Mouse (Mus musculus): ENCODE data around the gene Ecel1.

DNA sequence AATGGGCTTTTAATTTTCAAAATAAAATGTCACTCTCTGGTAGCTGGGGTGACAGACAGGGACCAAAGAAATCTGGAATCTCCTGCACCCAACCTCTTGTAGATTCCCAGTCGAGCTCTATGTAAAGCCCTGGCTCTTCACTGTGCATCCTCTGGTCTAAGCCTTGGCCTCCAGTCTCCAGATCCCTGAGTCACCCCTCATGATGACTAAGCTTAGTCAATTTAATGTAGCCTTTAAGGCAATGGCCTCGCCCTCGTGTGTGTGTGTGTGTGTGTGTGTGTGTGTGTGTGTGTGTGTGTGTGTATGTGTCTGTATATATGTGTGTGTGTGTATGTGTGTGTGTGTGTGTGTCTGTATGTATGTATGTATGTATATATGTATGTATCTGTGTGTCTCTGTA lies 3.1 kb upstream of the Ecel1 start:
- TF ChIP-seq CTCF (IDR thresholded peaks at IDR 0.05) = no peak
- no peak for TF ChIP-seq EP300 (IDR thresholded peaks at IDR 0.05)
